Mouse (Mus musculus): ENCODE data around the gene Cnot8.

Gene Cnot8

DNA sequence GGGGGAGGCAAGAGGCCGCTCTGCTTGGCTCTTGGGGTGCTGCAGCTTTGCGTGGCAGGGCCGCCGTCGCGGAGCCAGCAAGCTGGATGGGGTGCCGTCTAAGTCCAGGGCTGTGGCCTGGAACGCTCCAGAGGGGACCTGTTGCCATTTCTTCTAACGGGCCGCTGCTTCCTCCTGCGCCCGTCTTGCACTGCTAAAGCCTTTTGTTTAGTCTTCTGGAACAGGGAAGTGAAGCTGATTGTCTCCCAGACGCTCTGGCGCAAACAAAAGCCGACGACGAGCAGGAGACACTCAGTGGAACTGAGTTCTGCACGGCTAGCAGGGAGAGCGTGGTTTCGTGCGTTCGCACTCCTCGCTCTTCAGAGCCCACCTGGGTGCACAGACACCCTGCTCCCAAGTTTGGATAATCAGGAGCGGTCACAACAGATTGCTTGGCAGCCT, 418 bp downstream of the Cnot8 start:
- DNase-seq (ENCODE audit: low spot score), result peak; percentile 52

GRCm38 (mm10) chr11:58107009-58107408, 3.1 kb downstream of the Cnot8 start:
- DNase-seq (ENCODE audit: low spot score), result no peak

GRCm38 (mm10) chr11:58107664-58108337, 3.8 kb downstream of the Cnot8 start:
- no peak for DNase-seq (ENCODE audit: low spot score)

DNA sequence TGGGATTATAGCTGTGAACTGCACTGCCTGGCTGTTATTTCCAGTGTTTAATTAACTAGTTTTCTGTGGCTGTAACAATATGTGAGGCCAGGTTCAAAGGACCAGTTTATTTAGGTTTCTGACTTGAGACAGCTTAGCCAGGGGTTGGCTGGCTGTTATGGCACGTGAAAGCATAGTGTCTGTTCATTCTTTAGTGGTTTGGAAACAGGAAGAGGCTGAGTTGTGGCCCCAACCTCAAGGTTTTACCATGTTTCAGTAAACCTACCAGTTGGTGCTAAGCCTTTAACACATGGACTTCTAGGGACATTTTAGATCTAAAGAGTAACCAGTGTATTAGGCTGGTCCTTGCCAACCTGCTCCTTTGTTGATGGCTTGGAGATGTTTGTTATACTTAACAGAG, 12.6 kb downstream of the Cnot8 start:
- DNase-seq (ENCODE audit: low spot score), result no peak

- DNase-seq (ENCODE audit: low spot score), result no peak
Observed at GRCm38 (mm10) chr11:58117044-58117652, 13.2 kb downstream of the Cnot8 start.

DNA sequence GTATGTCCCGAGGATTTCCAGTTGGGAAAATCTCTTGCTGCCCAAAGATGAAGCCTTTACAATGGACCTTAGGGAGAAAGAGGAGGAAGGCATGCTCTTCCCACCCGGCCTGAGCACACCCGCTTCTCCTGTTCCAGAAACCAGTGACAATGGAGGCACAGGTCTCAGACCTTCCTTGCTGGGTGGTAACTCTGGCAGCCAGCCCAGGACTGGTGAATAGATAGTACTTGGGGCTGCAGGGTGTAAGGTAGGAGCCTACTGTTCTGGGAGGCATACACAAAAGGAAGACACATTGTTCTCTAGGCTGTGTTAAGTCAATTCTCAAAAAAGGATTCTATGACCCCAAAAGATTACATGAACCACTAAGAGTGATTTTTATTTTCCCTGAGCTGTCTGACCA, 16.7 kb downstream of the Cnot8 start:
- DNase-seq (ENCODE audit: low spot score), result no peak

- no peak for DNase-seq (ENCODE audit: low spot score)
Observed at GRCm38 (mm10) chr11:58121351-58121750, 17.4 kb downstream of the Cnot8 start.

DNA sequence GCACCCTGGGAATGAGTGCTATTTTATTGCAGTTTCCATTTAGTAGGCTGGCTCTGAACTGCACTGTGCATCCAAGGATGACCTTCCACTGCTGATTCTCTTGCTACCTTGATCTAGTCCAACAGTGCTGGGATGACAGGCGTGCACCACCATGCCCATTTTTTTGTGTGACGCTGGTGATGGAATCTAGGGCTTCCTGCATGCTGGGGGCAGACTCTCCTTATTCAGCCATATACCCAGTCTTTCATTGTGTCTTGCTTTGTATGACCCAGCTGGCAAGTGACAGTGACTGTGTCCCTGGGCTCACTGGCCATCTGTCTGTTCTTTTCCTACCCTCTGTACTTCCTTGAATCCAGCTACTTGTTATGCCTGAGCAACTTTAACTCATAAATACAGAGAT, 19.8 kb downstream of the Cnot8 start:
- no peak for DNase-seq (ENCODE audit: low spot score)

- no peak for DNase-seq (ENCODE audit: low spot score)
Observed at GRCm38 (mm10) chr11:58125021-58125420, 21.1 kb downstream of the Cnot8 start.

DNA sequence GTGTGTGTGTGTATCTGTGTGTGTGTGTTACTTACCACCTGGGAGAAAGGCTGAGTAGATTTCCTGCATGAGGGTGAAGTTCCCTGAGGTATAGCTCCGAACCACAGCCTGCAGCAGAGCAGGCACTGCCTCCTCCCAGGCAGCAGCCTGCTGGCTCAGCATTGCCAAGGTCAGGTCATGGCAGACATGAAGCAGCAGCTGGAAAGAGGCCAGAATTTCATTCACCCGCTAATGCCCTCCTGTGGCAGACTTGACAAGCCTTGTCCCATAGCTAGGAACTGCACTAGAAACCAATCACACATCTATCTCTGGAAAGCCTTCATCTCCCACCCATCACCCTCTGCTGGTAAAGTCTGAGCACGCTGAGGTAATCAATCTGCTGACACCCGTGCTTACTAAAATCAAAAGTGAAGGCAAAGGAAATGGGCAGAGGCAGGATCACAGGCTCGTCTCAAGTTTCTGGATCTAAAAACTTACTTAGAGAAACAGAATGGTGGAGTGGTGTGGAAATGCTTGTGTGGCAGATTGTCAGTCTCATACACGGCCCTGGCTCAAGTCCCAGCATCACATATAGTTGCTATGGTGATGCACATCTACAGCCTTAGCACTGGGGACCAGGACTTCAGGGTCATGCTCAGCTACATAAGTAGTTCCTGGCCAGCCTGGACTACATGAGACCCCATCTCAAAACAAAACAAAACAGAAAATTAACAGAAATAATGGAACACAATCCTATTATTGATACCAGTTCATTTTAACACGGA, 22.6 kb downstream of the Cnot8 start:
- DNase-seq (ENCODE audit: low spot score), result peak; percentile 32

GRCm38 (mm10) chr11:58127544-58127943, 23.6 kb downstream of the Cnot8 start:
- DNase-seq (ENCODE audit: low spot score), result no peak

DNA sequence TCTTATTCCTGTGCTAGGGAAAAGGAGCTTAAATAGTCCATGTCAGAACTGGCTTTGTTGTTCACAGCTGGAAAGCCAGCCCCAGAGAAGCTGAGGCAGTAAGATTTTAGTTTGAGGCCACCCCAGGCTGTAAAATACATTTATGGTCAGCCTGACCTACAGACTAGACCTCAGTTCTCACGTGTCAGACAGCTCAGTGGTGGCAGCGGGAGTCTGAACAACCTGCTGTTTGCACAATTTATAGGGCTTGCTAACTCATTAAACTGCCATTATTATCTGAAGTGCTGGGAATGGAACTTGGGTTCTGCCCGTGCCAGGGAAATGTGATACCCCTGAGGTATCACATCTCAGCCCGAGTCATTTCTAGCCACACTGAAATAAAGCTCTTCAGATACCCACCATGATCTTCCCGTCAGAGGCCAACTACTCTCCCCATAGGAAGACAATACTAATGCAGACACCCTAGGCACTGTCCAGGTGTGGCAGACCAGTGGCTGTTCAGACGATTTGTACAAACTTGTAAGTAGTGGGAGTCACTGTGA, 25.4 kb downstream of the Cnot8 start:
- DNase-seq (ENCODE audit: low spot score), result no peak

- DNase-seq (ENCODE audit: low spot score), result no peak
Observed at GRCm38 (mm10) chr11:58132026-58132425, 28.1 kb downstream of the Cnot8 start.

- no peak for DNase-seq (ENCODE audit: low spot score)
Observed at GRCm38 (mm10) chr11:58134869-58135268, 30.9 kb downstream of the Cnot8 start.

DNA sequence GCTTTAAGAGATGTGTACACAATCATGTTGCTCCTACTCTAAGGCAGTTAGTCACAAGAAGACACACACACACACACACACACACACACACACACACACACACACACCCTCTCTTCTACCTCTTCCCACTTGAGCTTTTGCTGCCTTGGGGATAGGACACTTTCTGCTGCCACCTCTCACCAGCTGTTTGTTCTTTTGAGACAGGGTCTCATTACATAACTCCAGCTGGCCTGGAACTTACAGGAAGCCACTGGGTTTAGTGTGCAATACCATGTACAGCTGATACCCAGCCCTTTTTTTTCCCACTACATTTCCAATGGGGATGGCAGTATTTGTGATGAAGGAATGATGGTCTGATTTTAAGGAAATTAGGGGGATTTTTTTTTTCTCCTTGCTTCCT, 31.3 kb downstream of the Cnot8 start:
- DNase-seq (ENCODE audit: low spot score), result no peak

GRCm38 (mm10) chr11:58136677-58137076, 32.7 kb downstream of the Cnot8 start:
- no peak for DNase-seq (ENCODE audit: low spot score)

- no peak for DNase-seq (ENCODE audit: low spot score)
Observed at GRCm38 (mm10) chr11:58138821-58139220, 34.9 kb downstream of the Cnot8 start.

DNA sequence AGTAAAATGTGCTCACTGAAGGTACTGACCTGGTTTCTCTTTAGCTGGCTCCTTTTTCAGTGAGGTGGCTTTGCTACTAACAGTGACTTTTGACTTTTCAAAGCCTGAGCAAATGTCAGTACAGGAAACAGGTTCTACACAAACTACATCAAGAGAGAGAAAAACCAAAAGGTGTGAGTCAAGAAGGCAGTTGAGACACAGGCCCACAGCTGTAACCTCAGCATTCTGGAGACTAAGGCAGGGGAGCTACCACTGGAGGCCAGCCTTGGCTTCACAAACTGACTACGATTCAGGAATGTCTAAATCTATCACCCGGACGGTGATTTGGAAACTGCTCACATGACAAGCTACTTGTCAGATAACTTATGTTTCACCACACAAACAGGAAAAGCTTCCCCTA, 35.5 kb downstream of the Cnot8 start:
- DNase-seq (ENCODE audit: low spot score), result no peak

GRCm38 (mm10) chr11:58143704-58144426, 39.9 kb downstream of the Cnot8 start:
- DNase-seq (ENCODE audit: low spot score), result no peak

DNA sequence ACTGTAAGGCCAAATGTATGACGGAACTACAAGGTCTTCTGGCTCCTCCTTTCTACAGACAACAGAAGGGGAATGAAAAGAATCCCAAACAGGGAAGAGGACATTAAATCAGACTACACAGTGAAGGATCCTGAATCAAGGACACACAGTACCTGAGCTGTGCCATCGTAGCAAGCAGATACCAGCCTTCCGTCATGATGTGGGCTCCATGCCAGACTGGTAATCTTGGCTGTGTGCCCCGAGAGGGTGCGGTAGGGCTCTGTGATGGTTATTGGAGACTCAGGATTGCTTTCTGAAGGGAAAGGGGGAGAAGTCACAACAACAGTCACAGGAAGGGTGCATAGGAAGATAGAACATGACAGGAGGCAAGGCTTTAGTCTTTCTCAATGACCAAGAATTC, 42.3 kb downstream of the Cnot8 start:
- DNase-seq (ENCODE audit: low spot score), result peak; percentile 30

- DNase-seq (ENCODE audit: low spot score), result no peak
Observed at GRCm38 (mm10) chr11:58155458-58155857, 51.5 kb downstream of the Cnot8 start.

DNA sequence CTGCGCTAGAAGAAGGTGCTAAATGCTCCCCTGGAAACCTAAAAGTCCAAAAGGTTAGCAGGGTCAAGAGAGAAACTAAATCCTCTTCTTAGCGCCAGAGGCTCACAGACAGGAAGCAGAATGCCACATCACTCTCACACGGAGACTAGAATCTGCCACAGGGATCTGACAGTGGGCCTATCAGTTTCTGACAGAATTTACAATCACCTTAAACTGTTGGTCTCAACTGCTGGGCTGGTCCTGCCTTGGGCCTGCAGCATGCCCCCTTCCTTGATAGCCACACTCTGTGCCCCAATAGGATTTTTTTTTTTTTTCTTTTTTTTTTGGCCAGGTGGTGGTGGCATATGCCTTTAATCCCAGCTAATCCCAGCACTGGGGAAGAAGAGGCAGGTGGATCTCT, 52.9 kb downstream of the Cnot8 start:
- no peak for DNase-seq (ENCODE audit: low spot score)

All from urinary bladder, postnatal 14 days (tissue).